Mouse (Mus musculus): ENCODE results near the gene 2310034G01Rik.

The 2310034G01Rik gene

DNA sequence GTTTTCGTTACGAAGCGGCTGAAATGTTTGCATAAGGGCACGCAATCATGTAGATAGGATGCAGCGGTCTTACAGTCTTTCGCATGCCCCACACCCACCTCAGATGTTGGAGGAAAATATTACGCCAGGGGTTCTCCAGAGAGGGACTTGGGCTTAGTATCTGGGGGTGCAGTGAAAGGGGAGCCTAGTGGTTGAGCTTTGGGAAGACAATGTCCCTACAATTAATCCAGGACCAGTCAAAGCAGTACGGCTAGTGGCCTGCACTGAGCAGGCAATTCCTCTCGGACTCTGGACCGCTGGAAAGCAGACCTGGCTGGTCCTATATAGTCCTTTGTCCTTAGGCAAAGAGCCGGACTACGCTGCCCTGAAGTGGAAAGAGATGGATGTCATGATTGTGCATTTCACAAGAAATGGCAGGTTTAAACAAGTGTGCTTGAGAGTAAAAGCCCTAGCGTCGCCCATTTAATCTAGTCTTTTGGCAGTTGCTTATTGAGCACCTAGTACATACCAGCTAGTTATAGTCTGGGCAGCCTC is 22.5 kb downstream of the 2310034G01Rik start:
- peak in 1 of 2 experiments; percentile 46 for DNase-seq

DNA sequence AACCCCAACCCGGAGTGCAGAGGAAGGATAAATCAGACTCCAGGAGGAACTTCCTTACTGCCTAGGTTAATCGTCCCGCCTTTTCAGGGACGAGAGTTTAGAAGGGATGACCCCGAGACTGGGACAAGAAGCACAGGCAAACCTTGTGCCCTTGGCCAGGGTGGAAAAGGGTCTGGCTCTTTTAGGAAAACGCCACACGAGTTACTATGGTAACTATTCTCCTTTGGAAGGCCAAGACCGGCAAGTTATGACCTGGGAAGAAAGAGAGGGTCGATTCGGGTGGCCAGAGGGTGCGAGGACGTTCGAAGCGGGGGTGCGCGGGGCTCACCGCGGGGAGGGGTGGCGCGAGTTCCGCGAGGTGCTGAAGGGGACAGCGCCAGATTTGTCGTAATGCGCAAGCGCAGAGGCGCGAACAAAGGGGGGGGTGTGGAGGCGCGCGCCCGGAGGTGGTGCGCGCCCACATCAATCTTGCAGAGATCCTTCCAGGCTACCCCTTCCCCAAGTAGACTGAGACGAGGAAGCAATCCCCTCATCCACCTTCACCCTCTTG is 23.3 kb downstream of the 2310034G01Rik start, which contains the start of gene Psd:
Gene Psd (minus strand): TSS at position 401 of the 550 bp plus-strand sequence.
- peak; percentile 88 to 90 for DNase-seq

DNA sequence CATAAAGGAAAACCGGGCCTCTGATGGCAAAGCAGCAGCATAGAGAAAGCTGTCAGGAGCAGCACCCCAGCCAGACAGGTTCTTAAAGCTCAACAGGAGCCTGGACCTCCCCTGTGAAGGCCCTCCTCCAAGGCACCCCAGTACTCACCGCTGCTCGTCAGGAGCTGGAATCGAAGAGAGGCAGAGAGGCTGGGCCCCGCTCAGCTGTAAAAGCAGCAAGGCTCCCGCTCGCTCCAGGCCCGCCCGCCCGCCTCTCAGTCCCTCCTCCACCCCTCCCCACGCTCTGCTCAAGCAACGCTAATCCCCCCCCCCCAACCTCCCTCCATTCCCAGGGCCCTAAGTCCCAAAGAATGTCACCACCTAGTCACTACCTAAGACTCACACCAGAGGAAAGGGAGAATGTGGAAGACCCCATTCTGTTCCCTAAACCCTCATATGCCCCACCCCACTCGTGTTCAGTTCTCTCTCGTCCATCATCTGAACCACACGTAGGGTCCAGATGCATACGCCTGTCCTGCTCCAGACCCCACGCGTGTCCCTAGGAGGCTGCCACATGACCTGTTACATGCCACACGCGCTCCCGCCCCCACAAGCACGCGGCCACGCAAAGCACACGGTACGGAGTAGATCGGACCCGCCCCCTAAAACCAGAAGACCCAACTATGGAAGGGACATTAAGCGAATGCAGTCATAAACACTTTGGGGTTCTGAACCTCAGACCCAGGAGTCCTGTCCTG is 23.9 kb downstream of the 2310034G01Rik start:
- DNase-seq = peak; percentile 68 to 77

DNA sequence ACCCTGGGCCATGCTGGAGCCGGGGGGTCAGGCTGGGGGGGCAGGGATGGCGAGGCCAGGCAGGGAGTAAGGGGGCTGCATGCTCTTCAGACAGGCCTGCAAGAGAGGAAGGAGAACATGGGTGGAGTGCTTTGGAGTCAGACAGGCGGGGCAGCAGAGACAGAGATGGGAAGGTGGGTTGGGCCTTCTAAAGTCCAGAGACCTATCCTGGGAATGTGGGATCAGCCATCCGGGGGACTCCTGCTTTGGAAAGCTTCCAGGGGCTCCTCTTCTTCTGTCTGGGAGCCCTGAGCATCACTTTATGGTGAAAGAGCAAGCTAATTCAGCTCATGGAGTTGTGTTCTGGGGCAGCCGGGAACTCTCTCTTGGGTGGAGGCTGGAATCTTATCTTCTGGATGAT is 25.2 kb downstream of the 2310034G01Rik start:
- DNase-seq = no peak

DNA sequence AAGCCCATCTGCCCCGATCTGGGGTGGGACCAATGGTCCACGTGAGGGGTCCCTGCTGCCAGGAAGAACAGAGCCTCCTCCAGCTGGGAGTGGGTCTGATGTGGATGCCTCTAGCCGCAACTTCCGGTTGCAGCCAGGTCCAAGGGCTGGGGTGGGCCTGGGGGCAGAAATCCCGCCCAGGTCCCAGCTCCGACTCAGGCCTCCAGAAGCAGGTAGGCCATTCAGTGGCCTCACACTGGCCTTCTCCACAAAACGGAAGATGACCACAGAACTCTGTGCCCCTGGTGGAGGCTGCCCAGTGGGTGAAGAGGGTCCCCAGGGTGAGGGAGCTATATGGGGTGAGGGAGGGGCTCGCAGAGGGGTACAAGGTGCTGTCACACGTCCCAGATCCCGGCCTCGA is 25.7 kb downstream of the 2310034G01Rik start:
- DNase-seq = no peak

DNA sequence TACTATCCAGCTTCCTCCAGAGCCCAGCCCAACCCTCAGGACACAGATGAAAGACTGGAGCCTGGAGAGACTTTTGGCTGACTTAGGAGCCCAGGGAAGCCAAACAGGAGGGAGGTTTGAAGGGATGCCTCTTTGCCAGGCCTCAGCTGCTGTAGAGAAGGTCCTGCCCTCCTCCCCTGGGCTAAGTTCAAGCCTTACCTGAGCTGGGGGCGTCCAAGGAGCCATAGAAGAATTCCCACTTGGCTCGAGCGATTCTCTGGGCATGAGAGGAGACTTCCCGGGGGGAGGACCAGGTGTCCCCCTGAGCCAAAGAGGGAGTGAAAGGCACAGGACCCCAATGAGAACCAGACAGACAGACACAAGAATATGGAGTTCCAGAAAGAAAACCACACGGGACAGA is 26.4 kb downstream of the 2310034G01Rik start:
- DNase-seq = peak in 1 of 2 experiments; percentile 25

DNA sequence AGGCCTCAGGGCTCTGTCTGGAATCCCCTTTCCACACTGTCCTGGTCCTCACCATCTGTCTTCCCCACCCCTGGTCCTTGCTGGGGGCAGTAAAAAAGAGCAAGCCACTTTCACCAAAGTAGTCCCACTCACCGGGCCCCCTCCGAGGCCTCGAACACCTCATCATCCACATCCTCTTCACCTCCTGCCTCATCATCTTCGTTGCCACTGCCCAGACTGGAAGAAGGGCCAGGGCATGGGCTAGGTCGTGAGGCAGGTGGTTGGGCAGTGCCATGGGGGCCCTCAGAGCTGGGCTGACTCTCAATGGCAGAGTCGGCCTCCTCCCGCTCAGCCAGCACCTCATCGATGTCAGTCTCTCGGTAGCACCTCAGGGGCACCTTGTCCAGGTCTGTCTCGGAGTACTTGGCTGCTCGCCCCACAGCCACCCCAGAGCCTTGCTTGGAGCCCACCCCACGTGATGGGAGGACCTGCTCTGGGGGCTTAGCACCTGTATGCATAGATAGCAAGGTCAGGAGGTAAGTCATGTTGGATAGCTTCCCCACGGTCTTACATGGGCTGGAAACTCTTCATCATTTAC is 27.0 kb downstream of the 2310034G01Rik start:
- DNase-seq = peak; percentile 48

DNA sequence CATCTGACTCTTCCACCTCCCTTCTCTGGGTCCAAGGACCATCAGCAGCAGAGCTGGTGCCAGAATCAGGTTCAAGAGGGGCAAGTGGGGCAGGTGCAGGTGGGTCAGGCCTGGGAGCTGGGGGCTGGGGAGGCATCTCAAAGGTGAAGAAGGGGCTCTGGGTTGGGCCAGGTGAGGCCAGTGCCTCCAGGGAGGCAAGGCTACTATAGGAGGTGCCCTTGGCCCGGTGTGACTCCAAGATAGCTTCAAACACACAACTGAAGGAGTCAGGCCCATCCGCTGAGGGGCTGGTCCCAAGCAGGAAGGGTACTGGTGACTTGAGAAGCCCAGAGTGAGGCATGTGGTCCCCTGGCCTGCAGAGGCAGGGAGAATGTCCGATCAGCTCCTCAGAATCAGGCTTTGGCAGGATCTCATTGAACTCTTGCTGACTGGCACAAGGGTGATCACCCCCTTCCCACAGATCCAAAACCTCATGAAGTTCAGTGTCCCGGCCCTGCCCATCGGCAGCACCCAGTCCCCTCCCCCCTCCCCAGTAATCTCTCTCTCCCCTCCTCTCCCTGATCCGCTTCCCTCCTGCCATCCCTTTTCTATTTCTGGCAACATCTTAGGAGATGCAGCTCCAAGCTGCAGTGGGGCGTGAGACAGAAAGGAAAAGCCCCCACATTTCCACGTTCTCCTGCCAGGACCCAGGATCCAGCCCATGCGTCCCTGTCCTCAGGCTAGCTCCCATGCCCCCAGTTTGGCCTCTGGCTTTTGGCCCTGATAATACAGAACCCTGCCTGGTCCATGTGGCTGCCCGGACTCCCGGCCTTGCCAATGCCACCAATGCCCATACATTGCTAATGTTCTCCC is 27.7 kb downstream of the 2310034G01Rik start:
- DNase-seq = peak; percentile 50 to 55

DNA sequence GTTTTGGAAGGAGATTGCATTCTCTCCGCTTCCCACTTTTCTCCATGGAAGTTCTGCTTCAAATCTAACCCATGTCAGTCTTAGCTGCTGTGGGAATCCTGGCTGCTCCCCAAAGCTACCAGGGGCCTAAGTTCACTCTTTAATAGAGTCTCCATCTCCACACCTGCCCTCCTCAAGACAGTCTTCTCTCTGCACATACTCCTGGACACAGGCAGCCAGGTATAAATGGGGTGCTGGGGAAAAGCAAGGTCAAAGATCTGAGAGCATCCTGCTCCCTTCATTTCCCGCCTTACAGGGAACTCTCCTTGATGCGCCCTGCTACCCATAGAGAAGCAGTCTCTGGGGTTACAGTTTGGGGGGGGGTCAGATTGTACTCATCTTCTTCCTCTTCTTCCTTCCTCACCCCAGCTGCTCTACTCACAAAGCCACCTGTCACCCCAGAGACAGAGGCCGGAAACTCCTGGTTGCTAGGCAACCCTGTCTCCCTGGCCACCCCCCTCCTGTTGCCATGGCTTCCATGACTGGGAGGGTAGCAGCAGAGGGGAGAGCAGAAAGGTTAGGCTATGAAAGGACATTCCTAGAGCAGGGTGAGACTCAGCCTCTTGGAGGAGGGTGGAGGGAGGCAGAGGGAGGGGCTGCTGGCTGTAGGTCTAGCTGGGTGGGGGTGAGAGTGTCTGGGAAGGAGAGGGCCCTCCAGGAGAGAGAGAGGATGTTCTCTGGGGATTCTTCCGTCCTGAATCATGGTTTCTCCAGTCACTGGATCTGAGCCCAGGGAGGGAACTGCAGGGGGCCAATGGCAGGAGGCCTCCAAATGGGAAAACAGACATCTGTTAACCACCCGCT is 28.8 kb downstream of the 2310034G01Rik start:
- peak; percentile 86 to 87 for DNase-seq

DNA sequence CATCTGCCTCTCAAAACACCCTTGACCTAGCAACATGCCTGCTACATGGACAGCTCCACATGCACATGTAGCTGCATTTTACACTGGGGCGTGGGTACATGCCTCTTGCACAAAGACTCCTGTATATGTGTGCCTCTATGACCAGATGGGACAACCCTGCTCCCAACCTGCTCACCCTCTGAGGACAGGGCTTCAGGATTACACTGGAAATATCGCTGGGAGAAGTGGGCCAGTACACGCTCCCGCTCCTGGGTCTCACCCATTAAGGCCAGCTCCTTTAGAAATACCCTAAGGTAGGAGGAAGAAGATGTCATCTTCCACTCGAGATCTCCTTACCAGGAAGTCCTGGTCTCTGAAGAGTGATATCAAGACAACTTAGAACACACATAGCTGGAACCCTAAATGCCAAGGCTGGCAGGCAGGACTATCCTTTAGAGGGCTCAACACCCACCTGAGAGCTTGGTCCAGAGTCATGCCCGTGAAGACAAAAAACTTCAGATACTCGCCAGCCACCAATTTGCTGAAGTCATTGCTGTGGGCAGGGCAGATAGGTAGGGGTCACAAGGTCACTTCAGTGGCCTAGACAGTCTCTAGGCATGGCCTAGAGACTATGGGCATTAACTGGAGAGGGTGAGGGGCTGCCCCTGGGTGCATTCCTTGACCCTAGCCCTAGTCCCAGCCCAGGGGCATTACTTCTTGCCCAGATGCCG is 29.9 kb downstream of the 2310034G01Rik start:
- DNase-seq = peak; percentile 23 to 34

DNA sequence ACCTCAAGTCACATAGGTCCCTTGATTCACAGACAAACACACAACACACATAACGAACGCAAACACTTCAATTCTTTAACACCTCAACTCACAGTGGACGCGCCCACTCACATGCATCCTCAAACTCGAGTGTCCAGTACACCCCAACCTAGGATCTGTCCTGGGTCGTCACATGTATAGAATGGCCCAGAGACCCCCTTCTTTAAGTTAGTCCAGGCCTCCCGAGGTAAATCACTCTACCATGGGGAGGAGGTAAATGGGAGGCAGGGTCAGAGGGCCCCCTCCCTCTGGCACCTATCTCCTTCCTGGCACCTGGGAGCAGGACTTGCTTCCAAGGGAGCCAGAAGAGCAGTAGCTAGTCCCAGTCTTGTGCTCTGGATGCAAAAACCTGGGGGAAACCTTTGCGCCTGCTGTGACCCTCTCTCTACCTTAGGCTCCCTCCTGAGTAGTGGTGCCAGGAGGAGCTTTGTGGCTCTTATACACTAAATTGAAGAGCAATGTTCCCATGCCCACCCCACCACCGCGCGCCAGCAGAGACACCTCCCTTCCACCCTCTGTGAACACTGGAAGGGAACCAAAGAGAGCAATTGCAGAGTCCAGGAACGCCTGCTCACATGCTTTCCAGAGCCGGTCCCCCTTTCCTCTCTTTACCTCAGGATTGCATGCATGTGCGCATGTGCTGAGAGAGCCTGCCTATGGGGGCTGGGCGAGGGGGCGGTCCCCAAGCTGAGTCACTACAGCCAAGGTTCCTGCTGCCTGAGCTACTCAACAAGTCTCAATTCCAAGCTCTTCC is 31.3 kb downstream of the 2310034G01Rik start:
- peak; percentile 70 to 82 for DNase-seq

DNA sequence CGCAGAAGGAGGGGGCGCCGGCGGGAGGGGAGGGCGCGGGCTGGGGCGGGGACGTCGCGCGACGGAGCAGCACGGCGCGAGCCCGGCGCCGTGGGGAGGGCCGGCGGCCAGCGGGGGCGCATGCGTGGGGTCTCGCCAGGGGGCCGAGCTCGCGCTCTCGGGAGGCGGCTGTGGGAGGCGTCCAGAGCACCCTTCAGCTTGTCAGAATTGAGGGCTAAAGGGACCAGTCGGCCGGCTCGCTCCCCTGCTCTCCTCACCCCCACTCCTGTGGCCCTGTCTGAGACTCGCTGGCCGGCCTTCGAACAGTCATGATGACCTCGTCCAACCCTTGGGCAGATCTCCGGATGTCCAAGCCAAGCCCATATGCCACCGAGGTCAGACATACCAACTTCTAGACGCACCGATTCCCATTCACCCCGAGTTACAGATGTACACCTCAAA is 32.1 kb downstream of the 2310034G01Rik start:
- peak; percentile 57 to 64 for DNase-seq

DNA sequence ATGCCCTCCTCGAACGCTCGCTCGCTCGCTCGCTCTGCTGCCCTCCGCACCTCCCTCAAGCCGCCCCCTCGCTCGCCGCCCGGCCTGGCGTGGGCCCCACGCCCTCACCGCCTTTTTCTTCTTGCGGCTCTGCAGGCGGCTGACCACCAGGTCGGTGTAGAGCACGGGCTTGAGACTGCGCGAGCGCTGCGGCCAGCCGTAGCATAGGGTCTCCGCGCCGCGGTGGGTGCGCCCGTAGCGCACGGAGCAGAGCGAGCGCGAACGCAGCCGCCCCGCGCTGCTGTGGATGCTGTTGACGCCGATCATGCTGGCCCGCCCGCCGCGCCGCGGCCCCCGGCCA is 32.6 kb downstream of the 2310034G01Rik start:
- DNase-seq = peak; percentile 31 to 49

DNA sequence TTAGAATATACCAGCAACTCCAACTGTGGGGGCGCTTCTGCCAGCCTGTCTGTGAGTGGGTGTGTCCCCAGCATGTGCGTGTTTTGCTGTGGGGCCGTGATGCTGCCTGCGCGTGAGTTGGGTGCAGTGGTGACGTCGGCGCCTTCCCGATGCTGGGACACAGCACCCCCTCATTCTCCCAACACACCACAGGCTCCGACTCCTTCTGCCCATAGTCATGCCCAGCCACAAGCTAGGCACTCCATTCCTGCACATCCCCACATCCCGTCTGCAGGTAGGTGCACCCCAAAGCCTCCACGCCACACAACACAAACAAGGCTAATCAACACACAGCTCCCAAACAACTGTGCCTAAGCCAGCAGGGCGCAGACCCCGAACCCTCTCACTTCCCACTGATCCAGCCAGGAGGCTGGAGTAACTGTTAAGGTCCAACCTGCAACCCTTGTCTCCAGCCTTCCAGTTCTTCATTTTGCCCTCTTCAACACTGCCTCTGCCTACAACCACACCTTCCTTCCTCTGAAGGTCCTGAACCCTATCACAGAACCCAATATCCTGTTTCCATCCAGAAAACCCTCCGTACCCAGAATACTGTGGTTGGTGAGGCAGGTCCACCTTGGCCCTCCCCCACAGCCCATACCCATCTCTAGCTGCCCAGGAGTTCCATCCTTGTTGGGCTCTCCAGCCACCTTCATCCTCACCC is 33.1 kb downstream of the 2310034G01Rik start:
- DNase-seq = peak; percentile 13 to 28

DNA sequence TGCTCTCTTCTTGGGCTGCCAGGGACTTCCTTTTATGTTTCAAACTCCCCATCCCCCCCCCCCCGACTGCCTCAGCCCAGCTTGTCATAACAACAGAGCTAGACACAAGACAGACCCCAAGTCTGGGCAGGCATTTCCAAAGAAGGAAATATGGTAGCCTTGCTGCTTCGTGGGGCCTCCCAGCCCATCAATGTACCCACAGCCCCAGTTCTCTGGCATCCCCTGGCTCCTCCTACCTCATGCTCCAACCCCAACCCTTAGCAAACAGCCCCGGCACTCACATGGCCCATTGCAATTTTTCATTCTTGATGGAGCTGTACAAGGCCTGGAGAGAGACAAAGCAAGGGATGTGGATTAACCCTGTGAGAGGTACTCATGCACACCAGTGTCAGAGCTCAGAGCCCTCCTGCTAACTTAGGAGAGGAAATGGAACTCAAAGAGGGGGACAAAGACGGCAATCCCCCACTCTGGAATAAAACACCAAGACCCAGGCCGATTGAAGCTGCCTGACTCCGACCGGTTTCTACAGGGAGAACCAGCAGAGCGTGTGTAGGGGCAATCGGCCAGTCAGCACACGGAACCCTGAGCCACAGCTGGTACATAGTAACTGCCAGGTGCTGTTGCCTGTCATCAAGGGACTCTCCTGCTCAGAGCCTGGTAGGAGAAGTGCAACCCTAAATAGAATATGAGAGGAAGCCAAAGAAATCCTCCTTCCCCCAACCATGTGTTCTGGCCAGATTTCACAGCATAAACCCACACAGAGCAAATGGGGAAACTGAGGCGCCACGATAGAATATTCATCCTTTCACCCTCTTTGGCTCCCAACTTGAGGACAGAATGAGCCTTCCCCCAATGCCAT is 34.1 kb downstream of the 2310034G01Rik start:
- peak; percentile 5 for DNase-seq

DNA sequence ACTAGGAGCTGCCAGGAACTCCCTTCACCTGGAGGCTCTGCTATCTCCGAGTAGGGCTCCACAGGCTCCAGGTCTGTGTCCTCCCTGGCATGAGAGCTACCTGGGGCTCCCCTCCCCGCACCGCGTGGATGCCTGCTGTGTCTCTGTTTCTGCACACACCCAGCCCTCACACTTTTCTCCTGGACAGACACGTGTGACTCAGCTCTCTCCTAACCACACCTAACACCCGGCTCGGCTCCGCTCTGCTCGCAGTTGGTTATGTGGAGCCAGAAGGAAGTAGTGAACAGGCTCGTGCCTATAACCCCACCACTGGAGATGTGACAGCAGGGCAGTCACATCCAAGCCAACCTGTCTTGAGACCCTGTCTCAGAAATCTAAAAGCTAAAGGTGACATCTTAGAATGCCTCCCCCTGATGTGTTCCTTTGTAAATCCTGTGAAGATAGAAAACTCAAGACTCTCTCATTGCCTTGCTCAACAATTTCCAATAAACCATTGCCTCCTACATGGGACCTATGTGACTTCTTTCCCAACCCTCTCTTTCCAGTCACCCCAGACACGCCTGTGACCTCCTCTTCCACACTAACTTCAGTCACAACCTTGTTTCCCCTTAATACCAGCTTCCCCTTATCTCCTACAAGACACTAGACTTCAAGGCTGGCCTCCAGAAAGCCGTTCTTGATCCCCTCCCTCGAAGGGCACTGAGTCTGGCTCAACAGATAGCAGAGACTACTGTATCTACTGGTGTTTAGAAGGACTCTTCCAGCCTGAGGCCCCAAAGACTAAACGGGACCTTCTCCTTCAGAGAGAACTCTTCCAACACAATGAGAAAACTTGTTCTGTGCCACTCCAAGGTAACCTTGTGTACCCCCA is 35.0 kb downstream of the 2310034G01Rik start:
- peak; percentile 5 to 7 for DNase-seq

DNA sequence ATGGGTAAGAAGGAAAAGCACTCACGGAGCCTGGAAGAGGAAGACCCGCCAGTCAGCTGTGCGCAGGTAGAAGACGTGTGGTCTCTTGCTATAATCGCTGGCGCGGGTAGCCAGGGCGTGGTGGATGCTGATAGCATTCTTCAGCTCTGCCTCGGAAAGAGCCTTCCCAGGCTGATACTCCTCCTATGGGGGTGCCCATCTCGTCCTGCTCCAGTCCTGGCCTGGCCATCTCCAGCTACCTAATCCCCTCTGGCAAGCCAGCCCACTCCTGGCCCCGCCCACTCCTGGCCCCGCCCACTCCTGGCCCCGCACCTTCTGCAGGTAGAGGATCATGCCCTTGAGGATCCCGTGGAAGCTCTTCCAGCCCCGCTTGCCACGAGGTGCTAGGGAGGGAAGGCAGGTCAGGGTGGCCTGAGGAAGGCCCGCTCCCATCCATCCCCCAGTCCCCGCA is 35.9 kb downstream of the 2310034G01Rik start:
- DNase-seq = peak; percentile 21 to 59

DNA sequence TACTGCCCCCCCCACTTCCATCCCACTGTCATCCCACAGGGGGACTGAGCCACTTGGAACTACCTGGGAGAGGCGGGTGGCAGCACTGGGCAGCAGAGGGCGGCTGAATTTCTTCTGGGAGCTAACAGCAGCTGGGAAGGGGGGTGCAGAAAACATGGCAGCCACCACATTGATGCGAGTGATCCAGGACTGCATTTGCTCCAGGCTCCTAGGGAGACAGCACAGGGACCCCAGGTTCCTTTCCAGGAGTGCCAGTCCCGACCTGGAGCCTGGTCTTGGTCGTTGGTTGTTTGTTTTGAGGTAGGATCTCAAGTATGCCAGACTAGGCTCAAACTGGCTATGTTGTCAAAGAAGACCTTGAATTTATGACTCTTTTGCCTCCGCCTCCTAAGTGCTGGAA is 36.5 kb downstream of the 2310034G01Rik start:
- peak in 1 of 2 experiments; percentile 5 for DNase-seq
